Mouse (Mus musculus) embryonic fibroblast, embryonic 13.5 days (primary cell): ENCODE data around the gene Kpnb1.

Experiments
- CTCF ChIP-seq: IDR thresholded peaks from 2 replicates; pipeline ENCODE4 v1.5.1; 2011; ENCODE audit warnings: mild to moderate bottlenecking, control low read depth, low read length, moderate library complexity, borderline replicate concordance; ENCODE audit not compliant: insufficient read depth
- POLR2A ChIP-seq: IDR thresholded peaks from 2 replicates; pipeline ENCODE4 v1.6.1; 2011; ENCODE audit warnings: low read depth, mild to moderate bottlenecking, control low read depth, low read length, moderate library complexity

- TF ChIP-seq POLR2A (peak; percentile 79), CTCF (no peak)
Observed at GRCm38 (mm10) chr11:97187764-97188642, at the start of gene Kpnb1.
